Mouse (Mus musculus) erythroblast, embryonic 14.5 days (primary cell): ENCODE data around the gene Slc4a3.

Source experiments
- GATA1 ChIP-seq: IDR thresholded peaks from 2 replicates; pipeline ENCODE4 v1.6.1; 2012; ENCODE audit warnings: low read length, inconsistent platforms, mixed read lengths
- TAL1 ChIP-seq: IDR thresholded peaks from 3 replicates; pipeline ENCODE4 v1.6.1; 2012; ENCODE audit warnings: low read length, inconsistent platforms, mixed read lengths

- TF ChIP-seq GATA1 (no peak), TAL1 (no peak)
Measured at GRCm38 (mm10) chr1:75588874-75589273, 42.8 kb downstream of the Slc4a3 start.
